Mouse (Mus musculus) heart, postnatal 25 days (tissue): ENCODE data around the gene Sgsh. TPM values are rescaled to one million over a fixed set of nuclear protein-coding genes. Genes with fewer than 3 reads are reported as not detected.

Experiments
- DNase-seq: peaks from one replicate; pipeline ENCODE4 v3.0.0; 2022; ENCODE audit warnings: low spot score
- intact Hi-C: fragments of 180-260 bp; cut with DNase I; formaldehyde crosslinking; loops from one replicate; pipeline ENCODE4 v1.15.1; 2025
- microRNA-seq: library from miRNA; unstranded; fragments of <30 nt; microRNA quantifications from one replicate; pipeline ENCODE4 v1.2.0, GENCODE M21; 2022
- total RNA-seq, 2 experiments: library from RNA; stranded (reverse); gene quantifications; 2 replicates each; pipeline ENCODE4 v1.2.3; 2021

Sgsh gene
- total RNA-seq, 2 experiments from 2014 or later: 4.8 to 5.1 TPM

GRCm38 (mm10) chr11:119322521-119322920 is 32.8 kb downstream of the Sgsh start:
- DNase-seq: no peak
- intact Hi-C loops: no loop called here

GRCm38 (mm10) chr11:119316720-119317119 is 38.6 kb downstream of the Sgsh start:
- DNase-seq: peak; percentile 19
- intact Hi-C loops: no loop called here

GRCm38 (mm10) chr11:119314252-119314936 is 40.9 kb downstream of the Sgsh start:
- intact Hi-C loops: no loop called here
- no peak for DNase-seq

GRCm38 (mm10) chr11:119310621-119311020 is 44.7 kb downstream of the Sgsh start:
- no peak for DNase-seq
- intact Hi-C loops: no loop called here

GRCm38 (mm10) chr11:119307916-119308315 is 47.4 kb downstream of the Sgsh start:
- intact Hi-C loops: no loop called here
- DNase-seq: no peak

- no peak for DNase-seq
- intact Hi-C loops: no loop called here
Observed at GRCm38 (mm10) chr11:119307658-119307867, 47.8 kb downstream of the Sgsh start, which contains the start of gene Card14. Gene Card14, plus strand, starts transcription at chr11:119307768.

GRCm38 (mm10) chr11:119306762-119307657 is 48.3 kb downstream of the Sgsh start:
- intact Hi-C loops: no loop called here
- no peak for DNase-seq

GRCm38 (mm10) chr11:119304904-119305712 is 50.2 kb downstream of the Sgsh start:
- DNase-seq: no peak
- intact Hi-C loops: no loop called here

- intact Hi-C loops: no loop called here
- DNase-seq: no peak
Observed at GRCm38 (mm10) chr11:119300986-119301385, 54.4 kb downstream of the Sgsh start.

GRCm38 (mm10) chr11:119300246-119300935 is 54.9 kb downstream of the Sgsh start:
- no peak for DNase-seq
- intact Hi-C loops: no loop called here

GRCm38 (mm10) chr11:119299391-119300245 is 55.7 kb downstream of the Sgsh start, which contains the start of gene Eif4a3:
Gene Eif4a3, minus strand, starts transcription at chr11:119300089.
- peak; percentile 88 for DNase-seq
- intact Hi-C loops: loop anchor here (2.0 kb wide), 1 partner anchor 31 kb away; no protein-coding TSS in a partner anchor

- no peak for DNase-seq
- intact Hi-C loops: loop anchor here (2.0 kb wide), 1 partner anchor 30 kb away; no protein-coding TSS in a partner anchor
Observed at GRCm38 (mm10) chr11:119298917-119299316, 56.4 kb downstream of the Sgsh start.

- no peak for DNase-seq
- intact Hi-C loops: loop anchor here (2.0 kb wide), 1 partner anchor 29 kb away; no protein-coding TSS in a partner anchor
Observed at GRCm38 (mm10) chr11:119297996-119298395, 57.3 kb downstream of the Sgsh start.

Small RNAs within 50 kb of the gene (microRNA-seq; reads per million reads assigned to microRNA genes)
- gene Mir1932: 1.4 reads per million

Other genes starting within 250 kb of the Sgsh start
- gene Tbc1d16, start 127.0 kb downstream of the Sgsh start, total RNA-seq: 10 to 100 TPM; 65.1 to 66.4 TPM
- gene Ccdc40, start 127.0 kb downstream of the Sgsh start, total RNA-seq: not detected
- gene Gaa, start 87.6 kb downstream of the Sgsh start, total RNA-seq: 10 to 100 TPM; 69.6 to 73.2 TPM
- gene Eif4a3, start 55.4 kb downstream of the Sgsh start, total RNA-seq: 10 to 100 TPM; 64.8 to 67.6 TPM
- under 1 TPM; 0.08 to 0.10 TPM for gene Card14, start 47.8 kb downstream of the Sgsh start, total RNA-seq
- gene Slc26a11, start within 50 bp of the Sgsh start, total RNA-seq: 1 to 10 TPM; 2.3 to 2.8 TPM
- 10 to 100 TPM; 14.6 TPM for gene Rnf213, start 37.6 kb upstream of the Sgsh start, total RNA-seq
- 10 to 100 TPM in 1 of 2 experiments, 1 to 10 TPM in 1; 7.1 to 10.3 TPM for gene Endov, start 135.8 kb upstream of the Sgsh start, total RNA-seq
- under 1 TPM; 0.26 to 0.34 TPM for gene Nptx1, start 192.2 kb upstream of the Sgsh start, total RNA-seq
- 10 to 100 TPM; 32.5 to 34.4 TPM for gene Rptor, start 247.4 kb upstream of the Sgsh start, total RNA-seq